Mouse (Mus musculus) embryo, embryonic 11 days (tissue): ENCODE data around the gene Xylb.
"Not testable (repeated sequence)": the region's sequence is repeated elsewhere in the genome, so short reads cannot be mapped to it uniquely, and the experiment has no call there.

Experiments used
- DNase-seq: peaks from one replicate; pipeline ENCODE4 v3.0.0-alpha.2; 2015

Gene Xylb

GRCm38 (mm10) chr9:119342728-119343127, 14.5 kb upstream of the Xylb start:
- DNase-seq, result no peak

GRCm38 (mm10) chr9:119346376-119346775, 10.8 kb upstream of the Xylb start:
- no peak for DNase-seq

- DNase-seq, result no peak
Measured at GRCm38 (mm10) chr9:119350531-119350930, 6.7 kb upstream of the Xylb start.

- DNase-seq, result no peak
Measured at GRCm38 (mm10) chr9:119350947-119351705, 6.1 kb upstream of the Xylb start.

- peak; percentile 80 for DNase-seq
Measured at GRCm38 (mm10) chr9:119352060-119352459, 5.1 kb upstream of the Xylb start.

GRCm38 (mm10) chr9:119353926-119354325, 3.3 kb upstream of the Xylb start:
- no peak for DNase-seq

GRCm38 (mm10) chr9:119355943-119356342, 1.2 kb upstream of the Xylb start:
- DNase-seq, result no peak

- no peak for DNase-seq
Measured at GRCm38 (mm10) chr9:119358058-119358429, 863 bp downstream of the Xylb start.

GRCm38 (mm10) chr9:119361416-119361815, 4.2 kb downstream of the Xylb start:
- DNase-seq, result no peak

GRCm38 (mm10) chr9:119363229-119363628, 6.0 kb downstream of the Xylb start:
- no peak for DNase-seq

GRCm38 (mm10) chr9:119365284-119365683, 8.1 kb downstream of the Xylb start, which contains the start of gene Slc22a14:
Gene Slc22a14 (minus strand): TSS chr9:119365553.
- DNase-seq, result no peak

GRCm38 (mm10) chr9:119368367-119368766, 11.2 kb downstream of the Xylb start:
- no peak for DNase-seq

GRCm38 (mm10) chr9:119370770-119371169, 13.6 kb downstream of the Xylb start:
- DNase-seq, result not testable (repeated sequence)

- DNase-seq, result peak; percentile 37
Measured at GRCm38 (mm10) chr9:119371251-119371650, 14.1 kb downstream of the Xylb start.

GRCm38 (mm10) chr9:119375008-119375407, 17.8 kb downstream of the Xylb start:
- no peak for DNase-seq

- peak; percentile 22 for DNase-seq
Measured at GRCm38 (mm10) chr9:119375556-119375955, 18.4 kb downstream of the Xylb start.

- no peak for DNase-seq
Measured at GRCm38 (mm10) chr9:119378231-119378630, 21.1 kb downstream of the Xylb start.

GRCm38 (mm10) chr9:119382603-119383002, 25.4 kb downstream of the Xylb start:
- DNase-seq, result peak; percentile 15

GRCm38 (mm10) chr9:119388956-119389355, 31.8 kb downstream of the Xylb start:
- peak; percentile 62 for DNase-seq

- DNase-seq, result no peak
Measured at GRCm38 (mm10) chr9:119390214-119390613, 33.0 kb downstream of the Xylb start.

- DNase-seq, result no peak
Measured at GRCm38 (mm10) chr9:119394808-119395207, 37.6 kb downstream of the Xylb start.

GRCm38 (mm10) chr9:119401351-119401750, 44.2 kb downstream of the Xylb start:
- DNase-seq, result no peak

GRCm38 (mm10) chr9:119401801-119402214, 44.6 kb downstream of the Xylb start, which contains the start of gene Acvr2b:
Gene Acvr2b (plus strand): TSS chr9:119402118.
- DNase-seq, result peak; percentile 99
